Mouse (Mus musculus): ENCODE results near the gene Lat2. TPM values are rescaled to one million over a fixed set of nuclear protein-coding genes. Genes with fewer than 3 reads are reported as not detected.

Lat2 gene
- total RNA-seq, 2 experiments from 2014 or later: 2.2 to 3.0 TPM

GRCm38 (mm10) chr5:134555463-134556164 lies 59.2 kb downstream of the Lat2 start:
- peak overlapping the region; percentile 81 for H3K27ac ChIP-seq
- TF ChIP-seq CTCF (conservative IDR thresholded peaks at IDR 0.05): no peak
- peak overlapping the region; percentile 17; the same call in 1 of the 2 replicates for H3K4me3 ChIP-seq
- DNase-seq (ENCODE audit: low spot score in 2 of 2): peak; percentile 74 to 82

GRCm38 (mm10) chr5:134553951-134554546 lies 60.8 kb downstream of the Lat2 start:
- no peak overlapping the region for H3K27ac ChIP-seq
- no peak for DNase-seq (ENCODE audit: low spot score in 2 of 2)
- no peak; the same call in none of the 2 replicates for TF ChIP-seq CTCF (conservative IDR thresholded peaks at IDR 0.05)
- H3K4me3 ChIP-seq: no peak overlapping the region

- H3K27ac ChIP-seq: peak within 1 kb of the TSS; percentile 98
- peak within 1 kb of the TSS; percentile 99 for H3K4me3 ChIP-seq
- peak; percentile 67 for TF ChIP-seq CTCF (conservative IDR thresholded peaks at IDR 0.05)
- DNase-seq (ENCODE audit: low spot score in 2 of 2): peak; percentile 98 to 100
Observed at GRCm38 (mm10) chr5:134552110-134552972, 62.5 kb downstream of the Lat2 start, which contains the start of gene Clip2. Gene Clip2 (minus strand): TSS chr5:134552434.

- Histone ChIP-seq H3K4me3 (peak overlapping the region; percentile 99), H3K27ac (peak overlapping the region; percentile 98)
- DNase-seq (ENCODE audit: low spot score in 2 of 2): peak; percentile 42 to 54
- no peak for TF ChIP-seq CTCF (conservative IDR thresholded peaks at IDR 0.05)
Observed at GRCm38 (mm10) chr5:134551233-134552109, 63.4 kb downstream of the Lat2 start.

- Histone ChIP-seq H3K27ac (peak overlapping the region; percentile 98), H3K4me3 (peak overlapping the region; percentile 99)
- 0 out of 2 replicates have a peak, but pooled peaks have one; percentile 4 for TF ChIP-seq CTCF (conservative IDR thresholded peaks at IDR 0.05)
- no peak for DNase-seq (ENCODE audit: low spot score in 2 of 2)
Observed at GRCm38 (mm10) chr5:134550836-134551232, 64.0 kb downstream of the Lat2 start.

Small RNA genes within 50 kb of the gene (microRNA-seq; reads per million reads assigned to microRNA genes)
- gene Mir7228: 0 reads per million in 2 experiments

Other genes with a start within 250 kb of the Lat2 start
- gene Gtf2ird1, start 158.3 kb downstream of the Lat2 start, total RNA-seq (2021): 10 to 100 TPM; 22.8 to 25.4 TPM
- 10 to 100 TPM; 90.0 to 99.3 TPM for gene Clip2, start 62.6 kb downstream of the Lat2 start, total RNA-seq (2021)
- gene Syna, start 54.9 kb downstream of the Lat2 start, total RNA-seq (2021): 1 to 10 TPM; 5.4 to 6.8 TPM
- gene Rfc2, start 33.7 kb downstream of the Lat2 start, total RNA-seq (2021): 10 to 100 TPM; 48.1 to 55.6 TPM
- 100 to 1,000 TPM; 298 to 323 TPM for gene Eif4h, start 24.5 kb upstream of the Lat2 start, total RNA-seq (2021)
- gene Limk1, start 73.6 kb upstream of the Lat2 start, total RNA-seq (2021): 10 to 100 TPM; 39.9 to 40.5 TPM
- 10 to 100 TPM in 1 of 2 experiments, 1 to 10 TPM in 1; 9.0 to 12.0 TPM for gene Eln, start 132.3 kb upstream of the Lat2 start, total RNA-seq (2021)

Measured in layer of hippocampus, adult 2 months (tissue).